Mouse (Mus musculus) brain, embryonic 14.5 days (tissue): ENCODE results near the gene Sstr3.

Experiments used
- CTCF ChIP-seq: fragments of 200-500 bp; IDR thresholded peaks from 2 replicates; pipeline ENCODE4 v1.5.1; 2012; ENCODE audit warnings: inconsistent platforms, mild to moderate bottlenecking, moderate library complexity, borderline replicate concordance; ENCODE audit not compliant: insufficient read depth, insufficient read length; ENCODE audit errors: extremely low read depth
- POLR2A ChIP-seq: fragments of 200-500 bp; IDR thresholded peaks from 2 replicates; pipeline ENCODE4 v1.6.1; 2012; ENCODE audit warnings: mild to moderate bottlenecking, inconsistent platforms, borderline replicate concordance; ENCODE audit not compliant: poor library complexity, insufficient read depth, insufficient read length, severe bottlenecking; ENCODE audit errors: extremely low read depth

GRCm38 (mm10) chr15:78504013-78504412 lies 40.5 kb downstream of the Sstr3 start:
- TF ChIP-seq CTCF (no peak), POLR2A (no peak)
